Mouse (Mus musculus): ENCODE results near the gene Rgl1. TPM values are rescaled to one million over a fixed set of nuclear protein-coding genes. Genes with fewer than 3 reads are reported as not detected.

Gene Rgl1
- total and polyA plus RNA-seq, 2 experiments from 2014 or later, result 22.5 to 27.8 TPM

DNA sequence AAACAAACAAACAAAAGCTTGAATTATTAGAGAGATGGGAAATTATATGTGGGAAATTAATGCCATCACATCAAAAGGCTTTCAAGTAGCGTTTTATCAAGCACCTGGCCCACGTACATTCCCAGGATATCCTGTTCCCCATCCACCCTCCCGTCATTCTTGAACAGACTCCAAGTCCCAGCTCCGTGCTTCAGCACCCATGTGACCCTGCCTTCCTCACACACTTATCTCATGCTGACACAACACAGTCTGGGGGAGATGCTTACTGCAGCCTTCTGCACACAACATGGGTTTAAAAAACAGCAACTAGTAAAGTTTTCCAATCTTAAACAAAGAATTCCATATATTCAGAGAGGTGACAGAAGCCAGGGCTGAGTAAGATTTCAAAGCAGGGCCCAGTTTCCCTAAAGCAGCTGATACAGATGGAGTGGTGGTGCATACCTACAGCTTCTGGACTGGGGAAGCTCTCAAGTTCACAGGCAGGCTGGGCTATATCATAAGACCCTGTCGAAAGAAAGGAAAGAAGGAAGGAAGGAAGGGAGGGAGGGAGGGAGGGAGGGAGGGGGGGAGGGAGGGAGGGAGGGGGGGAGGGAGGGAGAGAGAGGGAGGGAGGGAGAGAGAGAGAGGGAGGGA, 38.4 kb downstream of the Rgl1 start:
- TF ChIP-seq CTCF (IDR thresholded peaks at IDR 0.05; ENCODE audit: low read depth), result no peak
- Histone ChIP-seq H3K4me3 (ENCODE audit: low read depth, low read length) (no peak overlapping the region), H3K27ac (ENCODE audit: low read depth, low read length) (no peak overlapping the region), H3K4me2 (ENCODE audit: low read depth) (no peak overlapping the region), H3K9me3 (ENCODE audit: low read length) (no peaks in the 10 kb centered on the region), H3K9ac (no peak overlapping the region), H3K4me1 (ENCODE audit: insufficient read depth) (no peaks in the 10 kb centered on the region), H3K36me3 (ENCODE audit: insufficient read depth) (no peaks in the 10 kb centered on the region), H3K27me3 (ENCODE audit: insufficient read depth, low read length) (no peaks in the 10 kb centered on the region)
- DNase-seq, result no peak
- ATAC-seq, result no peak
- WGBS, result 62% methylated on average over 4 of the region's 5 CpGs

DNA sequence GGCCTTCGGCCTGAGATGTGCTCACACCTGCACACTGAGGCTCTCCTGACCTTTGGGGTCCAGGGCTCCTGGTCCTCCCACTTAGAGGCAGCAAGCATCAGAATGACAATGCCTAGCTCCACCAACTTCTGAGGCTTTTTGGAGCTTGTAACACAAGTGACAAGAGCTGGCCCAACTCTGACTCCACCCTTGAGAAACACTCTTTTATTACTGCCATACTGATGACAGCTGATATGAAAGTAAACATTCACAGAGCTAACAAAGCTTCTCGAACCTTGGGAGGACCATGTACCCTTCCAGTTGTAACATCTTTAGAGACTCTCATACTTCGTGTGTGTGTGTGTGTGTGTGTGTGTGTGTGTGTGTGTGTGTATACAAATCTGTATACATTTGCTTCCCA, 40.1 kb downstream of the Rgl1 start:
- Histone ChIP-seq H3K27ac (ENCODE audit: low read depth, low read length) (no peak overlapping the region), H3K4me3 (ENCODE audit: low read depth, low read length) (no peak overlapping the region), H3K9ac (no peak overlapping the region), H3K36me3 (ENCODE audit: insufficient read depth) (no peaks in the 10 kb centered on the region), H3K4me2 (ENCODE audit: low read depth) (no peak overlapping the region), H3K27me3 (ENCODE audit: insufficient read depth, low read length) (no peaks in the 10 kb centered on the region), H3K4me1 (ENCODE audit: insufficient read depth) (no peaks in the 10 kb centered on the region), H3K9me3 (ENCODE audit: low read length) (no peaks in the 10 kb centered on the region)
- no peak for TF ChIP-seq CTCF (IDR thresholded peaks at IDR 0.05; ENCODE audit: low read depth)
- WGBS, result 82% methylated on average over 3 of the region's 3 CpGs
- DNase-seq (no peak), ATAC-seq (no peak)

GRCm38 (mm10) chr1:152724286-152724685, 41.9 kb downstream of the Rgl1 start:
- DNase-seq, result no peak
- H3K4me3 ChIP-seq (ENCODE audit: low read depth, low read length), result no peak overlapping the region
- no peaks in the 10 kb centered on the region for H3K9me3 ChIP-seq (ENCODE audit: low read length)
- no peak overlapping the region for H3K4me2 ChIP-seq (ENCODE audit: low read depth)
- H3K9ac ChIP-seq, result no peak overlapping the region
- no peaks in the 10 kb centered on the region for H3K36me3 ChIP-seq (ENCODE audit: insufficient read depth)
- no peak for ATAC-seq
- TF ChIP-seq CTCF (IDR thresholded peaks at IDR 0.05; ENCODE audit: low read depth), result no peak
- H3K27me3 ChIP-seq (ENCODE audit: insufficient read depth, low read length), result no peaks in the 10 kb centered on the region
- no peaks in the 10 kb centered on the region for H3K4me1 ChIP-seq (ENCODE audit: insufficient read depth)
- no peak overlapping the region for H3K27ac ChIP-seq (ENCODE audit: low read depth, low read length)

GRCm38 (mm10) chr1:152721535-152722198, 44.5 kb downstream of the Rgl1 start:
- H3K27me3 ChIP-seq (ENCODE audit: insufficient read depth, low read length), result no peaks in the 10 kb centered on the region
- H3K36me3 ChIP-seq (ENCODE audit: insufficient read depth), result no peaks in the 10 kb centered on the region
- no peak for ATAC-seq
- no peak overlapping the region for H3K4me3 ChIP-seq (ENCODE audit: low read depth, low read length)
- no peak overlapping the region for H3K4me2 ChIP-seq (ENCODE audit: low read depth)
- 76% methylated on average over 11 of the region's 11 CpGs for WGBS
- no peak for DNase-seq
- H3K9me3 ChIP-seq (ENCODE audit: low read length), result no peaks in the 10 kb centered on the region
- no peak for TF ChIP-seq CTCF (IDR thresholded peaks at IDR 0.05; ENCODE audit: low read depth)
- no peak overlapping the region for H3K9ac ChIP-seq
- H3K4me1 ChIP-seq (ENCODE audit: insufficient read depth), result no peaks in the 10 kb centered on the region
- H3K27ac ChIP-seq (ENCODE audit: low read depth, low read length), result no peak overlapping the region

DNA sequence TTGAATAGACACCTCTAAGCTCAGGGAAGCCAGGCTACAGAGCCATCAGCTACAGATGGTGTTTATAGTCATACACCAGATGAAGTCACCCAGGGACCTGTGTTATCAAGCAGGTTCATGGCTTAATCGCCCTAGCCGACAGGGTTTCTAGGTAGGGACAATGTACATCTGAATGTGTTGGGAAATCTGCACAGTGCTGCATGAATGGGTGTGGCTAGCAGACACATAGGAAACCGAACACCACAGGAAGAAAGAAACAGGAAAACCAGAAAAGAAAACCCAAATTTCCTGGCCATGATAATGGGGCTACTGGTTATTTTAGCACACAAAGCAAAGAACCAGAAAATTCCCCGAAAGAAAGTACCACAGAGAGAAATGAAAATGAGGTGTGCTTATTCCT, 45.2 kb downstream of the Rgl1 start:
- no peak for DNase-seq
- Histone ChIP-seq H3K27ac (ENCODE audit: low read depth, low read length) (no peak overlapping the region), H3K36me3 (ENCODE audit: insufficient read depth) (no peaks in the 10 kb centered on the region), H3K9me3 (ENCODE audit: low read length) (no peaks in the 10 kb centered on the region), H3K4me1 (ENCODE audit: insufficient read depth) (no peaks in the 10 kb centered on the region), H3K4me2 (ENCODE audit: low read depth) (no peak overlapping the region), H3K4me3 (ENCODE audit: low read depth, low read length) (no peak overlapping the region), H3K9ac (no peak overlapping the region), H3K27me3 (ENCODE audit: insufficient read depth, low read length) (no peaks in the 10 kb centered on the region)
- no peak for ATAC-seq
- WGBS, result 86% methylated on average over 4 of the region's 4 CpGs
- TF ChIP-seq CTCF (IDR thresholded peaks at IDR 0.05; ENCODE audit: low read depth), result no peak

DNA sequence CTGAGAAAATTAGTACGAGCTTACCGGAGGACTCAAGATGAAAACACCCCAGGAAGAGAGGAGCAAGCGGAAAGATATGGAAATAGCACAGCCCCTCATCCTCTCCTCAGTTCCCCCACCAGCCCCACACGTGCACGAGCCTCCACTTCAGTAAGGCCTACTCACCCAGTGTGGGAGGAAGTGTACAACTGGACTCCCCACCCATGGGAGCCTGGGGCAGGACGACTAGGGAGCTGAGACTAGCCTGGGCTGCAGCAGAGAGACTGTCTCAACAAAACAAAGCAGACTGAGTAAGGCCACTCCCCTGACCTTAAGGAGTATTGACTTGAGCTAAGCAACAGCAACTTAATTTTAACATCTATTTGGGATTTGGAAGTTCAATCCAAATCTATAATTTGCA, 48.0 kb downstream of the Rgl1 start:
- H3K4me2 ChIP-seq (ENCODE audit: low read depth), result no peak overlapping the region
- 65% methylated on average over 6 of the region's 6 CpGs for WGBS

DNA sequence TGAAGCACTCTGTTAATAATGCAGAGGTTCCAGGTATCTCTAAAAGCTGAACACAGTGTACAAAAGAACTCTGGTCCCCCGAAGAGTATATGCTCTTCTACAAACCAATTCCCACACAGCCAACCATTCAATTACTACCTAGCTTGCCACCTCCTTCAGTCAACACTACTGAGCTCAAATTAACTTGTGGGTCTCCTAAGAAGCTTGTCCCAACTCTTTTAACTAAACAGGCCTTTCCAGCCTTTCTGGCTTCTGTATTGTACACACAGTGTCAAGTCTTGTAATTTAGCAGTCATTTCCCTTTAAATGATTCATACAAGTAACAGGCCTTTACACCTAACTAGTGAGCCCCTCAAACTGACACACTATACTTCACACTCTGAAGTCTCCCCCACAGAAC, 48.8 kb downstream of the Rgl1 start:
- no peak for TF ChIP-seq CTCF (IDR thresholded peaks at IDR 0.05; ENCODE audit: low read depth)

More for the DNA sequence above, 48.0 kb downstream of the Rgl1 start:
- no peak overlapping the region for H3K4me3 ChIP-seq (ENCODE audit: low read depth, low read length)
- H3K9me3 ChIP-seq (ENCODE audit: low read length), result no peaks in the 10 kb centered on the region
- H3K27me3 ChIP-seq (ENCODE audit: insufficient read depth, low read length), result no peaks in the 10 kb centered on the region
- H3K36me3 ChIP-seq (ENCODE audit: insufficient read depth), result no peaks in the 10 kb centered on the region
- H3K9ac ChIP-seq, result no peak overlapping the region
- ATAC-seq (no peak), DNase-seq (no peak)
- H3K27ac ChIP-seq (ENCODE audit: low read depth, low read length), result no peak overlapping the region
- no peaks in the 10 kb centered on the region for H3K4me1 ChIP-seq (ENCODE audit: insufficient read depth)
- TF ChIP-seq CTCF (IDR thresholded peaks at IDR 0.05; ENCODE audit: low read depth), result no peak

More for the DNA sequence above, 48.8 kb downstream of the Rgl1 start:
- Histone ChIP-seq H3K27me3 (ENCODE audit: insufficient read depth, low read length) (no peaks in the 10 kb centered on the region), H3K9me3 (ENCODE audit: low read length) (no peaks in the 10 kb centered on the region), H3K4me1 (ENCODE audit: insufficient read depth) (no peaks in the 10 kb centered on the region), H3K9ac (no peak overlapping the region), H3K4me2 (ENCODE audit: low read depth) (no peak overlapping the region), H3K36me3 (ENCODE audit: insufficient read depth) (no peaks in the 10 kb centered on the region), H3K27ac (ENCODE audit: low read depth, low read length) (no peak overlapping the region), H3K4me3 (ENCODE audit: low read depth, low read length) (no peak overlapping the region)
- DNase-seq (no peak), ATAC-seq (no peak)
- WGBS, result 83% methylated on average over 1 of the region's 1 CpGs

All from forebrain, postnatal 0 days (tissue).